Mouse (Mus musculus) cortical plate, adult 2 months (tissue): Measurements from ENCODE around the gene Ttc38.

Source experiments
- CTCF ChIP-seq: fragments of 200-500 bp; IDR thresholded peaks from 2 replicates; pipeline ENCODE4 v1.5.1; 2011; ENCODE audit warnings: mild to moderate bottlenecking, control low read depth, low read length; ENCODE audit not compliant: insufficient read depth; ENCODE audit errors: extremely low read depth
- POLR2A ChIP-seq: fragments of 200-500 bp; IDR thresholded peaks from 2 replicates; pipeline ENCODE4 v1.6.1; 2011; ENCODE audit warnings: mild to moderate bottlenecking, low read length, control low read depth; ENCODE audit not compliant: insufficient read depth; ENCODE audit errors: extremely low read depth

- no peak for TF ChIP-seq CTCF
- TF ChIP-seq POLR2A: no peak
These were observed 24.7 kb upstream of the Ttc38 start for GRCm38 (mm10) chr15:85807404-85807803.
